Mouse (Mus musculus) liver, embryonic 14.5 days (tissue): ENCODE results near the gene Dnajb8. TPM values are rescaled to one million over a fixed set of nuclear protein-coding genes. Genes with fewer than 3 reads are reported as not detected.

Source experiments
- ATAC-seq: fragments of 200-750 bp; cut with Nextera tagmentation; 2 replicates; pipeline ENCODE4 v1.8.0; 2017; ENCODE audit warnings: moderate number of reproducible peaks, mild to moderate bottlenecking, moderate library complexity; ENCODE audit not compliant: insufficient read depth
- DNase-seq, 3 experiments: peaks; one replicate each; pipeline ENCODE4 v3.0.0-alpha.2; 2012 to 2013; ENCODE audit warnings: low read depth in 3 of 3, low spot score in 3 of 3
- H3K27ac ChIP-seq: fragments of 300-500 bp; sonication (generic); 2 replicates; pipeline ENCODE4 v1.5.1; 2014; ENCODE audit warnings: moderate library complexity, mild to moderate bottlenecking, control low read depth, inconsistent platforms
- H3K27me3 ChIP-seq: fragments of 300-500 bp; sonication (generic); 2 replicates; pipeline ENCODE4 v1.6.1; 2014; ENCODE audit warnings: mild to moderate bottlenecking, low read length, moderate library complexity; ENCODE audit not compliant: control insufficient read depth, insufficient read depth
- H3K36me3 ChIP-seq: fragments of 300-500 bp; sonication (generic); replicated peaks from 2 replicates; pipeline ENCODE4 v1.6.1; 2014; ENCODE audit warnings: low read depth; ENCODE audit not compliant: control insufficient read depth, insufficient read depth
- H3K4me1 ChIP-seq, 2 experiments: fragments of 200-500 bp in 1 of 2; fragments of 300-500 bp in 1 of 2; sonication (generic) in 1 of 2; replicated peaks; 2 replicates each; pipeline ENCODE4 v1.6.1; 2012 to 2014; ENCODE audit warnings: antibody characterized with exemption in 1 of 2, inconsistent platforms in 1 of 2, low read length in 1 of 2; ENCODE audit not compliant: control insufficient read depth in 2 of 2, insufficient read depth in 2 of 2
- H3K4me2 ChIP-seq: fragments of 300-500 bp; sonication (generic); 2 replicates; pipeline ENCODE4 v1.6.1; 2014; ENCODE audit warnings: low read depth, mild to moderate bottlenecking, control low read depth, moderate library complexity
- H3K4me3 ChIP-seq, 2 experiments: fragments of 200-500 bp in 1 of 2; fragments of 300-500 bp in 1 of 2; sonication (generic) in 1 of 2; 2 replicates each; pipeline ENCODE4 v1.5.1; 2012 to 2014; ENCODE audit warnings: low read depth in 2 of 2, low read length in 2 of 2, mild to moderate bottlenecking in 2 of 2, control low read depth in 1 of 2, inconsistent platforms in 1 of 2, moderate library complexity in 1 of 2; ENCODE audit not compliant: insufficient read depth in 1 of 2
- H3K9ac ChIP-seq: fragments of 300-500 bp; sonication (generic); replicated peaks from 2 replicates; pipeline ENCODE4 v1.6.1; 2014; ENCODE audit warnings: mild to moderate bottlenecking, control low read depth, moderate library complexity
- H3K9me3 ChIP-seq: fragments of 300-500 bp; sonication (generic); 2 replicates; pipeline ENCODE4 v1.6.1; 2016; ENCODE audit warnings: low read length, mixed read lengths; ENCODE audit not compliant: control insufficient read depth
- CTCF ChIP-seq: IDR thresholded peaks from 2 replicates; pipeline ENCODE4 v1.5.1; 2016; ENCODE audit warnings: antibody characterized with exemption, low read depth, control low read depth
- EP300 ChIP-seq: IDR thresholded peaks from 2 replicates; pipeline ENCODE4 v1.6.1; 2016; ENCODE audit warnings: antibody characterized with exemption, low read depth
- WGBS: fragments of 180-500 bp; shearing (Covaris S2); extraction: QIAGEN DNeasy Blood & Tissue Kit; methylation state at CpG from one replicate; pipeline ENCODE4 v1.1.7; 2014; ENCODE audit not compliant: insufficient replicate concordance; 5-methylcytosine and 5-hydroxymethylcytosine counted together
- polyA plus RNA-seq, 2 experiments: library from polyadenylated mRNA; depleted of rRNA in 1 of 2; stranded (reverse) in 1 of 2; unstranded in 1 of 2; fragments of >200 nt; fragmentation: Nextera tagmentation in 1 of 2; extraction: Ambion mirVana in 1 of 2; gene quantifications; 2 replicates each; pipeline versions ENCODE4 v1.2.1 to v1.2.3; 2012 to 2014

Gene Dnajb8
- polyA plus RNA-seq, 2 experiments, result not detected

DNA sequence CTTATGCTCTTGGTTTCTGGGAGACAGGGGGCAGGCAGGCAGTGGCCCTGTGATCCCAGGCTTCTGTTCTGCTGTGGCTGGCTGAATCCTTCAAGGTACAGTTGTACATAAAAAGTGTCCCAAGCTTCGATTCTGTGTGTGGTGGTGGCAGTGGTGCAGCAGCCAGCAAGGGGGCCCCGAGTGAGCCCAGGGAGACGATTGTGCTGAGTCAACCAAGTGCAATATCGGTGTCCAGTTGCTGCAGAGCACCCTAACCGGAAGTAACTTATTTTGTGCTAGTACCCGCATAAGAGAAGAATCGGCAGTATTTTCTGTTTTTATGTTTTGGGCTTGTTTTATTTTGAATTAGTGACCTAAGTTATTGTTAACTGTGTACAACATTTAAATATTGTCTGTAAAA, 15.5 kb upstream of the Dnajb8 start:
- DNase-seq, result no peak
- no peak overlapping the region for H3K4me2 ChIP-seq
- peaks cover 2 to 4% of the 10 kb centered on the region in 2 experiments; a peak in 2 of 4 replicates for H3K4me1 ChIP-seq
- ATAC-seq, result no peak
- H3K27me3 ChIP-seq, result peaks cover 29% of the 10 kb centered on the region
- 13% methylated on average over 7 of the region's 7 CpGs for WGBS
- no peak overlapping the region for H3K4me3 ChIP-seq
- no peaks in the 10 kb centered on the region for H3K9me3 ChIP-seq
- no peak overlapping the region for H3K9ac ChIP-seq
- no peak for TF ChIP-seq CTCF
- no peak for TF ChIP-seq EP300
- no peaks in the 10 kb centered on the region for H3K36me3 ChIP-seq
- no peak overlapping the region for H3K27ac ChIP-seq

DNA sequence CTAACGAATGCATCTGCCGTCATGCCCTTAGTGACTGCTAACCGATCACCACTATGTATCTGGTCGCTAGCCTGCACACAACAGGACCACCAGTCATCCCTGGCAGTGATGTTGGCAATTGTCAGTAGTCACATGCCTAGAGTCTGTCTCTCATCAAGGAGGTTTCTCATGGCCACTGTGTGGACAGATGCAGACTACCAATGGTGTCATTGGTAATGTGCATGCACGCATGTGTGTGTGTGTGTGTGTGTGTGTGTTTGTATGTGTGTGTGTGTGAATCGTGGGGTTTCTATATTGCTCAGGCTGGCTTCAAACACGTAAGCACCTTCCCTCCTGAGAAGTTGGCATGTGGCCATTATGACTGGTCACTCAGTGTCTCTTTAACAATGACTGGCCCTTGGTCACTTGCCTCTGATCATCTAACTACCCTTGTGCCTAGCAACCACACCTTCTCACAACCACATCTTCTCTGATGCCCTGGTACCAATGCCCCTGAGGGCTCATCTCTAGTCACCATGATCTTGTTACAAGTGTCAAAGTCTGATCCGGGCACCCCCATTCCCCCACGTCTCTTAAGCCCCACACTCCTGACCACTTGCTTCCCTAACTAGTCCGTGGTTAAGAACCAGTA, 14.6 kb upstream of the Dnajb8 start:
- H3K36me3 ChIP-seq, result no peaks in the 10 kb centered on the region
- H3K27ac ChIP-seq, result no peak overlapping the region
- DNase-seq (no peak), ATAC-seq (no peak)
- no peak overlapping the region for H3K9ac ChIP-seq
- WGBS, result 65% methylated on average over 10 of the region's 10 CpGs
- TF ChIP-seq CTCF (no peak), EP300 (no peak)
- H3K4me1 ChIP-seq, result peaks cover 2 to 4% of the 10 kb centered on the region in 2 experiments; a peak in 2 of 4 replicates
- H3K27me3 ChIP-seq, result peaks cover 20% of the 10 kb centered on the region
- no peaks in the 10 kb centered on the region for H3K9me3 ChIP-seq
- H3K4me2 ChIP-seq, result no peak overlapping the region
- no peak overlapping the region for H3K4me3 ChIP-seq

DNA sequence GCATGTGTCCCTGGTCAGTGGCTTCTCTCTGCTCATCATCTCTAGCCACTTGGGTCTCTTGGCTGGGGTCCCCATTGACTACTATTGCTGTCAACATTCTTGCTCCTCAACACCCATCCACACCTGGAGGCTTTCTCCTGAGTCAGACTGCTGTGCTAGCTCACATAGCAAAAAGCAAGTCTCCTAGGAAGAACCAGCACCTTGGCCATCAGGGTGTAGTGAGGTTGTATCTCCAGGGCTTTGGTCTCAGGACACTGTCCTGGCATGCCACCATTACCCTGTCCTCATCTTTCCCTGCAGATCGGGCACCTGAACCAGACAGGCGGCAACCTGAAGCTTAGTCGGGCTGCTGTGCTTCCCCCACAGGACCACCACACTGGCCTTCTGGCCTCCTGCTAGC, 13.7 kb upstream of the Dnajb8 start:
- Histone ChIP-seq H3K4me2 (no peak overlapping the region), H3K27ac (no peak overlapping the region), H3K27me3 (peaks cover 19% of the 10 kb centered on the region), H3K4me3 (no peak overlapping the region), H3K36me3 (no peaks in the 10 kb centered on the region), H3K4me1 (peaks cover 2 to 4% of the 10 kb centered on the region in 2 experiments; a peak in 2 of 4 replicates), H3K9ac (no peak overlapping the region), H3K9me3 (no peaks in the 10 kb centered on the region)
- TF ChIP-seq EP300 (no peak), CTCF (no peak)
- DNase-seq (no peak), ATAC-seq (no peak)
- WGBS, result 78% methylated on average over 3 of the region's 3 CpGs

GRCm38 (mm10) chr6:88209453-88209852, 12.6 kb upstream of the Dnajb8 start:
- H3K4me2 ChIP-seq, result no peak overlapping the region
- no peaks in the 10 kb centered on the region for H3K9me3 ChIP-seq
- H3K9ac ChIP-seq, result no peak overlapping the region
- H3K4me3 ChIP-seq, result no peak overlapping the region
- no peak overlapping the region for H3K27ac ChIP-seq
- TF ChIP-seq CTCF (no peak), EP300 (no peak)
- DNase-seq (no peak), ATAC-seq (no peak)
- H3K4me1 ChIP-seq, result no peaks in the 10 kb centered on the region
- no peaks in the 10 kb centered on the region for H3K36me3 ChIP-seq
- 73% methylated on average over 5 of the region's 5 CpGs for WGBS
- H3K27me3 ChIP-seq, result peaks cover 10% of the 10 kb centered on the region

DNA sequence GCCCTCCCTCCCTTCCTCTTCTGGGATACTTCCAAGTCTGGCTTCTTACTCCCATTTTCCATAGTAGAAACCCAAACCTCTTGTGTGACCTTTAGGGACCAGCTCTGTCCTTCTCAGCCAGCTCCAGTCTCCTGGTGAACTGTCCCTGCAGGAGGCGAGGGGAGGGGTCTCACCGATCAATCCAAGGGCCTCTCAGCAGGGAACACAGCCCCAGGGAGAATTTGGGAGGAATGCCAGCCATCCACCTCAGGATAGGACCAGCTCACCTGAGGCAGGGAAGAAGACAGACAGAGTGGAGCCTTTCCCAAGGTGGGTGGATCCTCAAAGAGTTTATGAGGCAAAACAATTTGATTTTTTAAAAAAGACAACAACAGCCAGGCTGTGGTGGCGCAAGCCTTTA, 11.9 kb upstream of the Dnajb8 start:
- no peak for TF ChIP-seq EP300
- DNase-seq (no peak), ATAC-seq (no peak)
- Histone ChIP-seq H3K9ac (no peak overlapping the region), H3K4me3 (no peak overlapping the region), H3K27me3 (peaks cover 3% of the 10 kb centered on the region), H3K27ac (no peak overlapping the region), H3K4me2 (no peak overlapping the region), H3K36me3 (no peaks in the 10 kb centered on the region), H3K4me1 (no peaks in the 10 kb centered on the region), H3K9me3 (no peaks in the 10 kb centered on the region)
- WGBS, result 58% methylated on average over 3 of the region's 3 CpGs
